Mouse (Mus musculus): Measurements from ENCODE around the gene Cib4.

Cib4 gene

GRCm38 (mm10) chr5:30513111-30513510, 32.5 kb downstream of the Cib4 start:
- no peak for DNase-seq

GRCm38 (mm10) chr5:30497299-30497698, 48.3 kb downstream of the Cib4 start:
- DNase-seq = no peak

GRCm38 (mm10) chr5:30496821-30497220, 48.8 kb downstream of the Cib4 start:
- DNase-seq = no peak

DNA sequence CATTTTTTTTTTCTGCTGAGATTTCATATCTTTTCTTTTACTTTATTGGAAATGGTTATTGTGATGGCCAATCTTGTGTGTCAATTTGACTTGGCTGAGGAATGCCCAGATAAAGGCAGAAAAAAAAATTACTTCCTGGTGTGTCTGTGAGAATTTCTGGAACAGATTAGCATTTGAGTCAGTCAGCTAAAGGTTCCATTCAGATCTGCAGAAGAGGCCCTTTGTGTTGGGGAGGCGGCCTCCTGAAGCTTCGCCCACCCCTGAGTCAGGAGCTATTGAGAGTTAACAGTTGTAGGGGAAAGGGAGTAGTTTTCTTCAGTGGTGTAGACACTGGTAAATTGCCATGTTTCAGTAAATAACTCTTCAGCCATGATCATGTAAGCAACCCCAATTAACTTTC, 50.3 kb downstream of the Cib4 start:
- DNase-seq = no peak

GRCm38 (mm10) chr5:30494606-30495005, 51.0 kb downstream of the Cib4 start:
- no peak for DNase-seq

- no peak for DNase-seq
These were observed 51.9 kb downstream of the Cib4 start for GRCm38 (mm10) chr5:30493723-30494122.

DNA sequence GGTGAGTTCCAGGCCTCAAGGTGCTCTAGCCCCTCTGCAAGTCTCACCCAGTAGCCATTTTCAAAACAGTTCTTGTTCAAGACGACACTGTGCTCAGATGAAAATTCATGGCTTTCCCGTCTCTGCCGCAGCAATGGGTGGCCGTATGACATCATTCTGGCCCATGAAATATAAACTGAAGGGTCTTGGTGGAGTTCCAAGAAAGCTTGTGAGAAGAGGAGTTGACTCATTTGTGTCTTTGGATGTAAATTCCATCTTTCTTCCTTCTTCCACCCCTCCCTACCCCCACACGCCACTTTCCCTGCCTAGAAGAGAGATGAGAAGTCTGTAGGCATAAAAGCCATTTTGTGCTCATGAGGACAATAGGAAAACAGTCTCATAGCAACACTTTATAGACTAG, 54.8 kb downstream of the Cib4 start:
- DNase-seq = no peak

GRCm38 (mm10) chr5:30490215-30490614, 55.4 kb downstream of the Cib4 start:
- DNase-seq = no peak

DNA sequence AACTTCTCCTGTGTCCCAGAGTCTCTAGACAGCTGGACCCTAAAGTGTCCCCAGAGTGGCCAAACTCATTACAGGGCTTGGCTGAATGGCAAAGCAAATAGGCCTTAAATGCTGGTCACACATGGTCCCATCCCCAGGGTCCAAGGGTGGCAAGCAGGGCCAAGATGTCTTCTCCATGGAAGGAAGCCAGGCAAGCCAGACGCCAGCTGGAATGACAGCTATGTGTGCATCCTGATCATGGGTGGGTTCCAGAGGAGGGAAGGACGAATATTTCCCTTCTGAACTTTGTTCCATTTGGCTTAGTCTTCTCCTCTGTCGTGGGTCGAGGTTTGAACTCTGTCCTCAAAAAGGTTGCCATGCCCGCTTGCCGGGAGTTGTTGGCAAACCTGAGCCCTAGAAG, 60.5 kb downstream of the Cib4 start:
- no peak for DNase-seq

- DNase-seq = no peak
These were observed 61.0 kb downstream of the Cib4 start for GRCm38 (mm10) chr5:30484591-30484990.

- no peak for DNase-seq
These were observed 62.1 kb downstream of the Cib4 start for GRCm38 (mm10) chr5:30483533-30483932.

- peak; percentile 56 for DNase-seq
These were observed 63.3 kb downstream of the Cib4 start for GRCm38 (mm10) chr5:30482319-30482718.

GRCm38 (mm10) chr5:30476534-30476933, 69.1 kb downstream of the Cib4 start:
- DNase-seq = peak; percentile 43

- DNase-seq = no peak
These were observed 73.5 kb downstream of the Cib4 start for GRCm38 (mm10) chr5:30472148-30472547.

GRCm38 (mm10) chr5:30470454-30470853, 75.2 kb downstream of the Cib4 start:
- no peak for DNase-seq

- no peak for DNase-seq
These were observed 79.3 kb downstream of the Cib4 start for GRCm38 (mm10) chr5:30466315-30466714.

- DNase-seq = no peak
These were observed 79.8 kb downstream of the Cib4 start, which contains the start of gene 1700001C02Rik for GRCm38 (mm10) chr5:30465861-30466260. Gene 1700001C02Rik, plus strand, starts transcription at chr5:30466047.

- DNase-seq = peak; percentile 76
These were observed 83.8 kb downstream of the Cib4 start, which contains the start of gene Otof for GRCm38 (mm10) chr5:30461821-30462220. Gene Otof, minus strand, starts transcription at chr5:30461932.

DNA sequence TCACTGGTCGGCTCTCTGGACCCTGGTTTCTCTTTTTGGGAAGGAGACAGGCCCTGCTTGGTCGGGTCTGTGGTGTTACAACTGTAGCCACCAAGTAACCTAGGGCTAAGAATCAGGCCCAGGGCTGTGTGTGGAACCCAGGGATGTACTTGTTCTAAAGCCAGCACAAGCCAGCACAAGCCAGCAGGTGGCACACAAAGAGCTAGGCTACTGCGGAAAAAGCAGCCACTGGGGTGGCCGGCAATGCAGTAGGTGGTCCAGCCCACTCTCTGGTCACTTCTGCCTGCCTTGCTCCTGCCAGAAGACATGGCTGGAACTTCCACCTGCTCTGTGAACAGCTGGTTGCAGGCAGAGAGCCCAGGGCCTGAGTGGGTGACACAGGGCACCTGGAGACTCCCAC, 85.5 kb downstream of the Cib4 start:
- no peak for DNase-seq

GRCm38 (mm10) chr5:30456056-30456455, 89.6 kb downstream of the Cib4 start:
- no peak for DNase-seq

DNA sequence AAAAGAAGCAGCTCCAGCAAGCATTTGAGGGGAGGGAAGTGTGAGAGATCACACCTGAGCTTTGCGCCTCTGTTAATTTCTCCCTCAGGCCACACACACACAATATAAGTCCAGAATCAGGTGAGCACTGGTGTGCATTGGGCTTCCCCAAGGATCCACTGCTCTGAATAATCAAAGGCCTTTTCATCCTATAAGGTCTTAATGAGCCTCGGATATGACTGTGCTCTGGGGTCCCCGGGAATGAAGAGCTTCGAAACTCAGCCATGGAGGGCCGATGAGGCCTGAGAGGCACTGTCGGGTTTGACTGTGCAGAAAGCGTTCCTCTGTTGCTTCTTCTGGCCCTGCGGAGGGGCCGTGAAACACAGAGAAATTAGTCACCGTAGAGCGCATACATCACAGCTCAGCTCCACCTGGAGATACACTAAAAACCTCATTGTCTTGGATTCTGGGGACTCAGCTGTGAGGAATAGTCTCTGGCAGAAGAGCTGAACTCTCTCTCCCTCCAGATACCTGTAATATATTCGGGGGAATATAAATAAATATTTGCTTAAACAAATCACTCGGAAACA, 101.2 kb downstream of the Cib4 start:
- DNase-seq = no peak

DNA sequence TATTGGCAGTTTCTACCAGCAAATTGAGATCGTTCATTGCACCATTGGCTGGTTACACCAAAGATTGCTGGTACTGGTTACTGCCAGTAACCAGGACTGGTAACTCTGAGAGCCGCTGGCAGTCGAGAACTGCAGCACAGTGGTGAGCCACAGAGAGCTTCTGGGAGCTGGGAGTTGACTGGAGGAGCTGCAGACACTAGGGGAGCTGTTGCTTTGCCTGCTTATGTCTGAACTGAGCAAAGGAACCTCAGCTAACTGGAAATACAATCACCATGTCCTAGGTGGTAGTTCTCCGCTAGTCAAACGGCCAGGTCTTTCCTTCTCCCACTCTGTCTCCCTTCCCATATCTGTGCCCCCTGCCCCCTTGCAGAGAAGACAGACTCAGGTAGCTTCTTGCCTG, 103.4 kb downstream of the Cib4 start:
- DNase-seq = peak; percentile 20

DNA sequence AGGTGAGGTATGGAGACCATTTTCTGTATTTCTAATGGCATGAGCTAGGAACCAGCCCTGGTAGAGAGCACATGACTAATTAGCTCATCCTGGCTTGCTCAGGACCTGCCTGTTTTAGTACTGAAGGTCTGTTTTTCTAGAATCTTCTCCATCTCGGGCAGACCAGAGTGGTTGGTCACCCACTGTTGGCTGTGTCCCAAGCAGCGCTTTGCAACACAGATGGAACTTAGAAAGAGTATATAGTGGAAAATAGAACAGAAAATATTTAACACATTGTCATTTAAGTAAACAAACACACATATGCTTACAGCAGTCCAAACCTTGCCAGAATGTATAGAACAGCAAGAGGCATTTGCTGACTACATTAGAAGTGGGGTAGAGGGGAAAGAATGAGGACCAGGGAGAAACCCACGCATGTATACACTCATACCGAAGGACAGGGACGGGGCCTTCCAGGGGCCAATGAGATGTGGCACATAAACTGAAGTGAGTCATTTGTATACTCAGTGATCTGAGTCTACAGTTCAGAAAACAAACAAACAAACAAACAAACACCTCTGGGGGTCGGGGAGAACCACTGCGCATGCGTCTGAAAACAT, 105.2 kb downstream of the Cib4 start:
- no peak for DNase-seq

DNA sequence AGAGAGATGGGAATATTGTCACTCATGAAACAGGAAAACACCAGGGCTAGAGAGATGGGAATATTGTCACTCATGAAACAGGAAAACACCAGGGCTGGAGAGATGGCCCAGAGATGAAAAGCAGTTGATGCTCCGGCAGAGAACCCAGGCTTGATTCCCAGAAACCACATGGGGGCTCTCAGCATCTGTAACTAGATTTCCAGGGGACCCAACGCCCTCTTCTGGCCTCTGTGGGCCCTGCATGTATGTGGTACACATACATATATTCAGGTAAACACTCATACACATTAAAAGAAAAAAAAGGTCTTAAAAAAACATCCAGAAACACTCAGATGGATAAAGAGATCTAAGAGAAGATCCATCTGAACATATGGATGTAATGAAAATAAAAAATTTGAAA, 106.7 kb downstream of the Cib4 start:
- no peak for DNase-seq

Measured in right cerebral cortex, adult 18-20 months (tissue).